Comparison of ENCODE assay signal across 1 mouse cellular context in the genomic region with DNA sequence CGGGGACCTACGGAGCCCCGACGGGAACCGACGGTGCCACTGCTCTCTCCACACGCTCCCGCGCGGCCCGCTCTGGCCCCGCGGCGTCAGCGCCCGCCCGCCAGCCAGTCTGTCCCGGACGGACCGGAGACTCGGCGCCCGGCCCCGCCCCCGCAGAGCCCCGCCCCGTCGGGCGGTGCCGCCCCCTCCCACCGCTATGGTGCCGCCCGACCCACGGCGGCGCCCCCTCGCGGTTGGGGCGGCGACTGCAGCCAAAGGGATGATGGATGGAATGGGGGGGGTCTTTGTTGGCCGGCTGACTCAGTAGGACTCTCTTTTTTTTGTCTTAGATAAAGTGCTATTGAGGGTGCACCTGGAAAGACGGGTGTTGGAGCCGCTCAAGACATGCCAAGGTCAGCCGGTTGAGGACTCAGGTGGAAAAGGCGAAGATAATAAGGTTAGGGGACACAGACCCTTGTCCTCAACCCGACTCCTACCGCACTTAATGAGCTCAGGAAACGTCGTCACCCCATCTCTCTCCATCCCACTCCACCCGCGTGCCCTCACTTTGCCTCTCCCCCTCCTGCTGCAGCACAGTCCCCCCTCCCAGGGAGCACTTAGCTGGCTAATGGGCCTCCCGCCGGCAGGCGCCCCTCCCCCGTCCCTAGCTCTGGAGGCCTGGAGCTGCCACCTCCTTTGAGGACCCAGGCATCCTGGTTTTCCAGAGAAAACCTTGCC.
TF ChIP-seq lines count a peak whose summit lies in the region.

No protein-coding gene starts in this region.

TF ChIP-seq in MEL, 35 proteins besides CTCF, POLR2A, EP300 and RAD21 (continued from another document):
- no peak for TF ChIP-seq GATA1 (IDR thresholded peaks at IDR 0.05; ENCODE audit: low read depth, low read length)
- TF ChIP-seq SIN3A (IDR thresholded peaks at IDR 0.05; ENCODE audit: low read length) = no peak
- TF ChIP-seq TCF12 (IDR thresholded peaks at IDR 0.05; ENCODE audit: low read depth, low read length) = no peak
- no peak for TF ChIP-seq TBP (IDR thresholded peaks at IDR 0.05; ENCODE audit: low read depth, low read length)
- TF ChIP-seq ZMIZ1 (IDR thresholded peaks at IDR 0.05; ENCODE audit: low read depth, low read length) = no peak
- TF ChIP-seq MYB (IDR thresholded peaks at IDR 0.05; ENCODE audit: low read depth, low read length) = no peak
- TF ChIP-seq GABPA (IDR thresholded peaks at IDR 0.05; ENCODE audit: low read depth, low read length) = no peak
- no peak for TF ChIP-seq CHD1 (IDR thresholded peaks at IDR 0.05; ENCODE audit: low read depth, low read length)
- TF ChIP-seq MXI1 (IDR thresholded peaks at IDR 0.05; ENCODE audit: low read depth, low read length) = no peak
- no peak for TF ChIP-seq SMC3 (IDR thresholded peaks at IDR 0.05; ENCODE audit: low read depth, low read length)
- TF ChIP-seq POLR2AphosphoS2 (IDR thresholded peaks at IDR 0.05; ENCODE audit: low read length) = no peak
- no peak for TF ChIP-seq ELF1 (IDR thresholded peaks at IDR 0.05; ENCODE audit: low read depth, low read length)
- no peak for TF ChIP-seq NRF1 (IDR thresholded peaks at IDR 0.05; ENCODE audit: insufficient read depth, low read depth, low read length, poor library complexity, severe bottlenecking)
- no peak for TF ChIP-seq MAZ (IDR thresholded peaks at IDR 0.05; ENCODE audit: low read depth, low read length)
